Mouse (Mus musculus): ENCODE data around the gene Tm9sf3. TPM values are rescaled to one million over a fixed set of nuclear protein-coding genes. Genes with fewer than 3 reads are reported as not detected.

The Tm9sf3 gene
- total and polyA plus RNA-seq, 3 experiments, result 34.3 to 114 (median 103) TPM

DNA sequence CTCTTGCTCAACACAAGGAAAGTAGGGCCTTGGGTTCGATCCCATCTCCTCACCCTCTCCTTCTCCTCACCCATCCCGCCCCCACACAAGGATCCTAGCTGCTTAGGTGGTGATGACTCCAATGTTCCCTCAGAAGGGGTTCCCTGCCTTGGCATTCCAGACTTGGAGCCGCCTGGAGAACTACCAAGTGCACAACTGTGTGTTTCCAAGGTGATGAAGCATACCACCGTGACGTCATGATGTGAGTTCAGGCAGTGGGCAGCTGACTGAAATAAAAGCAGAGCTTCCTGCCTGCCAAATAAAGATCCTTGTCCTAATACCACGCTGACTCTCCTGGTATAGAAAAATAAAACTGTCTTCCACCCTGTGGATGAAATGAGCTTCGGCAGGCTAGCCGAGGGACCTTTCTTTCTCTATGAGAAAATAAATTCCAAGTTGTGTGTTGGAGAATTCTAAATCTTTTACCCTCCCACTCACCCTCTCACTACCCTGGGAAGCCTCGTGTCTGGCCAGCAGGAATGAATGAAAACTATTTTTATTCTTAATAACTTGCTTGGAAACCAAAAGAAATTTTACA, 6.4 kb upstream of the Tm9sf3 start:
- Histone ChIP-seq H3K9ac (ENCODE audit: control insufficient read depth, low read depth, low read length, poor library complexity, severe bottlenecking) (no peak overlapping the region), H3K79me2 (ENCODE audit: control insufficient read depth, insufficient read depth, low read length, poor library complexity) (no peaks in the 10 kb centered on the region), H3K36me3 (ENCODE audit: control insufficient read depth in 1 of 2, insufficient read depth in 2 of 2, low read length in 2 of 2) (no peaks in the 10 kb centered on the region), H3K4me3 (ENCODE audit: control insufficient read depth in 1 of 2, insufficient read depth in 1 of 2, low read depth in 2 of 2, low read length in 2 of 2) (no peak overlapping the region), H3K27ac (ENCODE audit: control insufficient read depth, low read depth, low read length) (no peak overlapping the region), H3K4me1 (ENCODE audit: control insufficient read depth in 1 of 2, insufficient read depth in 2 of 2, low read length in 2 of 2) (no peaks in the 10 kb centered on the region; a peak in 1 of 4 replicates), H3K27me3 (ENCODE audit: control insufficient read depth in 1 of 2, insufficient read depth in 2 of 2, low read length in 2 of 2) (peaks cover 2 to 3% of the 10 kb centered on the region in 2 experiments; a peak in 2 of 4 replicates), H3K9me3 (replicated peaks; ENCODE audit: insufficient read depth, low read length) (no peaks in the 10 kb centered on the region)
- no peak for TF ChIP-seq CHD2 (IDR thresholded peaks at IDR 0.05; ENCODE audit: low read length)
- no peak for TF ChIP-seq MEF2A (IDR thresholded peaks at IDR 0.05; ENCODE audit: extremely low read depth, insufficient replicate concordance, low read depth, low read length, poor library complexity, severe bottlenecking)
- TF ChIP-seq ZKSCAN1 (IDR thresholded peaks at IDR 0.05; ENCODE audit: low read depth, low read length), result no peak
- no peak for TF ChIP-seq BHLHE40 (IDR thresholded peaks at IDR 0.05; ENCODE audit: borderline replicate concordance, low read depth, low read length)
- no peak for TF ChIP-seq POLR2AphosphoS2 (IDR thresholded peaks at IDR 0.05; ENCODE audit: low read length)
- TF ChIP-seq RAD21 (IDR thresholded peaks at IDR 0.05; ENCODE audit: low read depth, low read length), result no peak
- no peak for TF ChIP-seq MXI1 (IDR thresholded peaks at IDR 0.05; ENCODE audit: low read depth, low read length)
- no peak for DNase-seq (ENCODE audit: low read depth, low spot score)

DNA sequence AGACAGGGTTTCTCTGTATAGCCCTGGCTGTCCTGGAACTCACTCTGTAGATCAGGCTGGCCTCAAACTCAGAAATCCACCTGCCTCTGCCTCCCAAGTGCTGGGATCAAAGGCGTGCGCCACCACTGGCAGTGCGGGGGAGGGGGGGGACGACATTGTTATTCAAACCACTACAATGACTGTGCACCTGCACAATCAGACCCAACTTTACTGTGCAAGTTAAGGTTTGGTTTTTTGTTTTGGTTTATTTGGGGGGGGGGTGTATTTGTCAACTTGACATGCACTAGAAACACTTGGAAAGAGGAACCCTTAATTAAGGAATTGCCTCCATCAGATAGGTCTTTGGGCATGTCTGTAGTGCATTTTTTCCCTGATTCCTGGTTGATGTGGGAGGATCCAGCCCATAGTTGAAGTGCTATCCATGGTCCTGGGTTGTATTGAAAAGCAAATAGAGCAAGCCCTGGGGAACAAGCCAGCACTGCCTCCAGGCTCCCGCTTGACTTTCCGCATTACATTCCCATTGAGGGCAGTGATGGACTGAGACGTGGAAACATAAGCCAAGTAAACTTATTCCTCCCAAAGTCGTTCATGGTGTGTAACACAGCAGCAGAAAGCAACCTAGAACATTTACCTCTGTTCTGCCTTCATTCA, 2.6 kb upstream of the Tm9sf3 start:
- Histone ChIP-seq H3K9ac (ENCODE audit: control insufficient read depth, low read depth, low read length, poor library complexity, severe bottlenecking) (no peak overlapping the region), H3K79me2 (ENCODE audit: control insufficient read depth, insufficient read depth, low read length, poor library complexity) (peaks cover 21% of the 10 kb centered on the region), H3K36me3 (ENCODE audit: control insufficient read depth in 1 of 2, insufficient read depth in 2 of 2, low read length in 2 of 2) (peaks cover 0 to 9% of the 10 kb centered on the region in 2 experiments; a peak in 2 of 4 replicates), H3K27ac (ENCODE audit: control insufficient read depth, low read depth, low read length) (no peak overlapping the region), H3K4me3 (ENCODE audit: control insufficient read depth in 1 of 2, insufficient read depth in 1 of 2, low read depth in 2 of 2, low read length in 2 of 2) (no peak overlapping the region), H3K27me3 (ENCODE audit: control insufficient read depth in 1 of 2, insufficient read depth in 2 of 2, low read length in 2 of 2) (peaks cover 2 to 3% of the 10 kb centered on the region in 2 experiments; a peak in 2 of 4 replicates), H3K4me1 (ENCODE audit: control insufficient read depth in 1 of 2, insufficient read depth in 2 of 2, low read length in 2 of 2) (peaks cover 2 to 4% of the 10 kb centered on the region in 2 experiments), H3K9me3 (replicated peaks; ENCODE audit: insufficient read depth, low read length) (no peaks in the 10 kb centered on the region)
- TF ChIP-seq TAL1 (IDR thresholded peaks at IDR 0.05; ENCODE audit: low read length) (no peak), USF2 (IDR thresholded peaks at IDR 0.05; ENCODE audit: borderline replicate concordance in 1 of 2, insufficient read depth in 1 of 2, low read depth in 1 of 2, low read length in 2 of 2) (no peak), UBTF (IDR thresholded peaks at IDR 0.05; ENCODE audit: borderline replicate concordance, insufficient read depth, low read depth, low read length) (no peak), NELFE (IDR thresholded peaks at IDR 0.05; ENCODE audit: low read depth, low read length) (no peak), ELF1 (IDR thresholded peaks at IDR 0.05; ENCODE audit: low read depth, low read length) (no peak), ZMIZ1 (IDR thresholded peaks at IDR 0.05; ENCODE audit: low read depth, low read length) (no peak), JUND (IDR thresholded peaks at IDR 0.05; ENCODE audit: low read depth, low read length) (no peak), MAZ (IDR thresholded peaks at IDR 0.05; ENCODE audit: low read depth, low read length) (no peak), POLR2A (IDR thresholded peaks at IDR 0.05; ENCODE audit: control insufficient read depth in 1 of 2, insufficient read depth in 1 of 2, low read depth in 1 of 2, low read length in 2 of 2, poor library complexity in 1 of 2) (no peak), RAD21 (IDR thresholded peaks at IDR 0.05; ENCODE audit: low read depth, low read length) (no peak), TCF12 (IDR thresholded peaks at IDR 0.05; ENCODE audit: low read depth, low read length) (no peak), GABPA (IDR thresholded peaks at IDR 0.05; ENCODE audit: low read depth, low read length) (no peak), MYB (IDR thresholded peaks at IDR 0.05; ENCODE audit: low read depth, low read length) (no peak), SMC3 (IDR thresholded peaks at IDR 0.05; ENCODE audit: low read depth, low read length) (no peak), RCOR1 (IDR thresholded peaks at IDR 0.05; ENCODE audit: low read depth, low read length) (no peak), MEF2A (IDR thresholded peaks at IDR 0.05; ENCODE audit: extremely low read depth, insufficient replicate concordance, low read depth, low read length, poor library complexity, severe bottlenecking) (no peak), BHLHE40 (IDR thresholded peaks at IDR 0.05; ENCODE audit: borderline replicate concordance, low read depth, low read length) (no peak), MAX (IDR thresholded peaks at IDR 0.05; ENCODE audit: low read length) (no peak), ZC3H11A (IDR thresholded peaks at IDR 0.05; ENCODE audit: low read depth, low read length) (no peak)
- no peak for DNase-seq (ENCODE audit: low read depth, low spot score)
